Mouse (Mus musculus) neutrophil, adult 65 days (primary cell): Measurements from ENCODE around the gene Zfp768. TPM values are rescaled to one million over a fixed set of nuclear protein-coding genes. Genes with fewer than 3 reads are reported as not detected.

Source experiments
- total RNA-seq: library from RNA; stranded (reverse); gene quantifications from 2 replicates; pipeline ENCODE4 v1.2.4, GENCODE M21; 2023

Zfp768 gene
- 7.5 and 8.1 TPM in 2 replicates for total RNA-seq

DNA sequence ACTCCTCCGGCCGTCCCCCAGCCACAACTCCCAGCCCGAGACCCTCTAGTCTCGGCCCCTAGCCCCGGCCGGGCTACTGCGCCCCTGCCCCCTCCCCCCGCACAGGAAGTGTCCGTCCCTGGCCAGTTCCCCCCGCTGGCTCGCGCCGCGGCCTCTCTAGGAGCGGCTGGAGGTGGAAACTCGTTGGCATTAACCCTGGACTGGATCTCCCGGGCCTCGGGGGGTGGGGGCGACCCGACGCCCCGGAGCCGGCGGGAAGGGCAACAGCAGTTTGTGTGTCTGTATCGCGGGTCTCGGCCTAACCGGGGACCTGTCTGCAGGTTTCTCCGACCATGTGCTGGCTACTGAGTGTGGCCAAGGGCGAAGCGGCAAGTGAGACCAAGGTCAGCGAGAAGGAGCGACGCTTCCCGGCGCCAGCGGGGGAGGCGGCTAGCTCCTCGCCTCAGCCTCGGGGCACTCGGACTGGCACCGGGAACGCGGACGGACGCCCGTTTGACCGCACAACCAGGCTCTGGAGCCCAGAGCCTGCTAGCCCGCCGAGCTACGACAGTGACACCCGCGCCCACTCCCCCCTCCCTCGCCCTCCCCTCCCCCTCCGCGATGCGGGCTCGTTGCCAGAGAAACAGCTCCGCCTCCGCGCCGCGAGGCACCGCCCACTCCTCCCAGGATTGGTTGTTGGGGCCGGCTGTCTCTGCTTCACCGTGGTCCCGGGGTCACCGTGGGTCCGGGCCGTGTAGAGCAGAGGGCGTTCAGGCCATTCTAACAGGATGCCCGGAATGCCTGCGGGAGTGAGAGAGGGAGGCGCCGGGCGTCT lies at the start of gene Zfp768:
Gene Zfp768 (minus strand): TSS at position 78 of the 814 bp plus-strand sequence.

DNA sequence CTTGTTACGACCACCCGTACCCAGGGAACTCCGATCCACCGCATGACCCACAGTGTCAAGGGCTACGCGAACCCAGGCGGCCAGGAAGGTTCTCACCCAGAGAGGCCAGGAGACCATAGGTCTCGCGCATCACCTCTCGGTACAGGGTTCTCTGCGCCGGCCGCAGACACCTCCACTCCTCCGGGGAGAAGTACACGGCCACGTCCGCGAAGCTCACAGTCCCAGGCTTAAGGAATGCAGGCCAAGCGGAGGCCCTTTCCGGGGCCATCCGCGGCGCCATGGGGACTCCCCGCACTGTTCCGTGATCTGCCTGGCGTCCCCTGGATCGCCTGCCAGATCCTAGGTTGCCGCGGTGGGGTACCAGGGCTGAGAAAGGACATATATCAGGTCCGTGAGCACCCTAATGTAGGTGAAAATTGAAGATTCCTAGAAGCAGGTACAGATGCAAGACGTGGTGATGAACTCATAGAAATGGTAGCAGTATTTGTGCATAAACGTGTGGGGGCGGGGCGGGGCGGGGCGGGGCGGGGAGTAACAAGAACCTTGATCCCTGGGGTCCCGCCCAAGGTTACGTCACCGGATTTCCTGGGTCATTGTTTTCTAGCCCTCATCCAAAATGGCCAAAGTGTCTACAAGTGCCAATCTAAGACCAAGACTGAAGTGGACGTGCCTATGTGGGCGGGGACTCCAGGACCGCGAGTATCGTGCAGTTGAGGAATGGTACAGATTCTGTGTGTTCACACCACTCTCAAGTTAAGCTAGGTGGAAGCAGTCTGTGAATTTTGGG lies 48.0 kb upstream of the Zfp768 start, which contains the start of gene E430018J23Rik:
Gene E430018J23Rik (minus strand): TSS at position 473 of the 787 bp plus-strand sequence.

GRCm38 (mm10) chr7:127386641-127387392 lies 41.4 kb upstream of the Zfp768 start, which contains the start of gene 9130019O22Rik:
9130019O22Rik (minus strand) TSS chr7:127387166.

DNA sequence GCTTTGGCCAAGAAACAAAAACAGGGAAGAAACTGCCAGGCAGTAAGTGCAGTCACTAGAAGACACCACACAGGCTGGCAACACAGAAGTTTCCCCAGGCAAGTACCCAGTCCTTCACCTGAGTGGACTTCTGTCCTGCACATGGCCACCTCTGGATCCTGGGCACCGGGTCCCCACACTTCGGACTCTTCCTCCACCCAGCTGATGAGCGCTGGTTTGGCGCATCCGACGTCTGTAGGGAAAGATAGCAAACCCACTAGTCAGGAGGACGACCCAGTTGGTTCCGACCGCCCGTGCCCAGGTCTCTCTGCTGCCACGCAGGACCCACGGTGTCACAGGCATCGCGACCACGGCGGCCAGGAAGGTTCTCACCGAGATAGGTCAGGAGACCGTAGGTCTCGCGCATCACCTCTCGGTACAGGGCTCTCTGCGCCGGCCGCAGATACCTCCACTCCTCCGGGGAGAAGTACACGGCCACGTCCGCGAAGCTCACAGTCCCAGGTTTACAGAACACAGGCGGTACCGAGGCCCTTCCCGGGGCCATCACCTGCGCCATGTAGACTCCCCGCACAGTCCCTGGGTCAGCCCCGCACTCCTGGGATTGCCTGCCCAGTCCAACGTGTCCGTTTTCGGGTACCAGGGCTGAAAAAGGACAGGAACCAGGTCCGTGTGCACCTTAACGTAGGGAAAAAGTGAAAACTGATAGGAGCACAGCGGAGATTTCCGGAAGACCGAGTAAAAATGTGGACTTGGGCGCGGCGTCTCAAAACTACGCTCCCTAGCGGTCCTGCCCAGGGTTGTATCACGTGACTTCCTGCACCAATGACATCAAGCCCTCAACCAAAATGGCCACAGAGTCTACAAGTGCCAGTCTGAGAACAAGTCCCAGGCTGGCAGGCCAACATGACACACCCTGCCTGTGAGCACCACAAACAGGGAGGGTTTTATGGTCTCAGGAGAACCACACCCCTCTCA lies 30.2 kb upstream of the Zfp768 start, which contains the start of gene Zfp747:
Gene Zfp747 (minus strand): TSS at position 780 of the 975 bp plus-strand sequence.

DNA sequence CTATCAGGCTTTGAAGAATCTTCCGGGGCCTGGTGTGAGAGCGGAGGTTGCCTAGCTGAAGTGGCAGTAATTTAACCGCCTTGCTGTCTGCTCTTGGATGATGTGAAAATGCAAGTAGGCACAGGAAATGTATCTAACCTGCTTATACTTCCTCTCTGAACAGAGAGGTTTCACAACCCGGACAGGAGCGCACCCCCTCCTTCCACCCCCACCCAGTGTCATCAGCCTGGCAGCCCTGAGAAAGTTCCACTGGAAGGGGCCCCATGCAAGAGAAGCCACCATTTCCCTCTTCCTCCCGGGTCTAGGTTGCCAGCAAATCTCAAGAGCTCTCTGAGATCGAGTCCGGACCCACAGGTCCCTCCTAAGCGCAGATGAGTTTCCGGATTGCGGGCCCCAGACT lies 49.3 kb downstream of the Zfp768 start, which contains the start of gene Itgal:
Gene Itgal (plus strand): TSS at position 163 of the 400 bp plus-strand sequence.

Other genes starting within 250 kb of the Zfp768 start
- gene Qprt, start 223.4 kb downstream of the Zfp768 start, total RNA-seq = 2.0 and 3.8 TPM in 2 replicates
- 96.9 and 102 TPM in 2 replicates for gene Spn, start 207.8 kb downstream of the Zfp768 start, total RNA-seq
- 47.6 and 62.2 TPM in 2 replicates for gene Cd2bp2, start 149.5 kb downstream of the Zfp768 start, total RNA-seq
- gene Tbc1d10b, start 137.1 kb downstream of the Zfp768 start, total RNA-seq = 106 and 122 TPM in 2 replicates
- 6.7 and 11.1 TPM in 2 replicates for gene Mylpf, start 136.7 kb downstream of the Zfp768 start, total RNA-seq
- gene Zfp553, start 112.5 kb downstream of the Zfp768 start, total RNA-seq = 2.8 and 4.0 TPM in 2 replicates
- gene Sept1, start 112.5 kb downstream of the Zfp768 start, total RNA-seq = 107 and 123 TPM in 2 replicates
- gene Zfp771, start 101.3 kb downstream of the Zfp768 start, total RNA-seq = 3.2 and 4.7 TPM in 2 replicates
- 18.4 and 20.9 TPM in 2 replicates for gene Dctpp1, start 84.9 kb downstream of the Zfp768 start, total RNA-seq
- gene Sephs2, start 71.5 kb downstream of the Zfp768 start, total RNA-seq = 150 and 202 TPM in 2 replicates
- gene Itgal, start 49.3 kb downstream of the Zfp768 start, total RNA-seq = 239 and 332 TPM in 2 replicates
- gene Zfp747, start 30.5 kb upstream of the Zfp768 start, total RNA-seq = 3.9 and 5.9 TPM in 2 replicates
- 1.3 and 1.5 TPM in 2 replicates for gene 9130019O22Rik, start 41.6 kb upstream of the Zfp768 start, total RNA-seq
- 1.1 and 1.4 TPM in 2 replicates for gene E430018J23Rik, start 48.0 kb upstream of the Zfp768 start, total RNA-seq
- 1.5 and 2.2 TPM in 2 replicates for gene Zfp764, start 61.2 kb upstream of the Zfp768 start, total RNA-seq
- gene Zfp688, start 76.5 kb upstream of the Zfp768 start, total RNA-seq = 13.2 and 14.6 TPM in 2 replicates
- 2.1 and 3.1 TPM in 2 replicates for gene Zfp689, start 103.6 kb upstream of the Zfp768 start, total RNA-seq
- 153 and 167 TPM in 2 replicates for gene Prr14, start 114.0 kb upstream of the Zfp768 start, total RNA-seq
- gene Fbrs, start 133.6 kb upstream of the Zfp768 start, total RNA-seq = 324 and 414 TPM in 2 replicates
- 77.3 and 96.9 TPM in 2 replicates for gene Srcap, start 166.4 kb upstream of the Zfp768 start, total RNA-seq
- gene Gm42715, start 174.0 kb upstream of the Zfp768 start, total RNA-seq = 16.4 and 27.7 TPM in 2 replicates
- gene Tmem265, start 215.8 kb upstream of the Zfp768 start, total RNA-seq = not detected in 2 replicates
- gene Phkg2, start 227.8 kb upstream of the Zfp768 start, total RNA-seq = 132 and 168 TPM in 2 replicates
- gene Ccdc189, start 243.0 kb upstream of the Zfp768 start, total RNA-seq = 18.5 and 19.6 TPM in 2 replicates
- gene Rnf40, start 243.2 kb upstream of the Zfp768 start, total RNA-seq = 199 and 280 TPM in 2 replicates